Mouse (Mus musculus) layer of hippocampus, postnatal 10 days (tissue): Measurements from ENCODE around the gene Cox8a. TPM values are rescaled to one million over a fixed set of nuclear protein-coding genes. Genes with fewer than 3 reads are reported as not detected.

Source experiments
- DNase-seq, 2 experiments: peaks; one replicate each; pipeline ENCODE4 v3.0.0; 2021; ENCODE audit warnings: low spot score in 2 of 2
- total RNA-seq, 2 experiments: library from RNA; stranded (reverse); gene quantifications; 2 replicates each; pipeline ENCODE4 v1.2.3; 2021

Gene Cox8a
- total RNA-seq, 2 experiments from 2014 or later = 688 to 834 TPM

GRCm38 (mm10) chr19:7187157-7187556, 30.3 kb downstream of the Cox8a start:
- no peak for DNase-seq

GRCm38 (mm10) chr19:7185715-7186291, 31.6 kb downstream of the Cox8a start:
- no peak for DNase-seq

GRCm38 (mm10) chr19:7185059-7185458, 32.4 kb downstream of the Cox8a start:
- DNase-seq = no peak

- DNase-seq = no peak
Measured at GRCm38 (mm10) chr19:7183419-7183818, 34.0 kb downstream of the Cox8a start.

GRCm38 (mm10) chr19:7182273-7182949, 35.0 kb downstream of the Cox8a start:
- DNase-seq = peak; percentile 94 to 95

- no peak for DNase-seq
Measured at GRCm38 (mm10) chr19:7181496-7181895, 35.9 kb downstream of the Cox8a start.

- peak in 1 of 2 experiments; percentile 64 for DNase-seq
Measured at GRCm38 (mm10) chr19:7180756-7181405, 36.5 kb downstream of the Cox8a start.

GRCm38 (mm10) chr19:7178841-7179452, 38.5 kb downstream of the Cox8a start:
- no peak for DNase-seq

- no peak for DNase-seq
Measured at GRCm38 (mm10) chr19:7177804-7178511, 39.5 kb downstream of the Cox8a start.

GRCm38 (mm10) chr19:7176041-7176696, 41.2 kb downstream of the Cox8a start:
- no peak for DNase-seq

- peak; percentile 53 to 66 for DNase-seq
Measured at GRCm38 (mm10) chr19:7172051-7172866, 45.2 kb downstream of the Cox8a start.

- DNase-seq = no peak
Measured at GRCm38 (mm10) chr19:7171447-7171846, 46.0 kb downstream of the Cox8a start.

- no peak for DNase-seq
Measured at GRCm38 (mm10) chr19:7170916-7171315, 46.5 kb downstream of the Cox8a start.

GRCm38 (mm10) chr19:7168423-7168822, 49.0 kb downstream of the Cox8a start:
- DNase-seq = no peak

- DNase-seq = no peak
Measured at GRCm38 (mm10) chr19:7166767-7167166, 50.6 kb downstream of the Cox8a start.

- DNase-seq = no peak
Measured at GRCm38 (mm10) chr19:7166200-7166711, 51.2 kb downstream of the Cox8a start.

GRCm38 (mm10) chr19:7165509-7166199, 51.8 kb downstream of the Cox8a start:
- DNase-seq = peak in 1 of 2 experiments; percentile 63
